Mouse (Mus musculus) embryonic facial prominence, embryonic 11.5 days (tissue): ENCODE data around the gene Man1a. TPM values are rescaled to one million over a fixed set of nuclear protein-coding genes. Genes with fewer than 3 reads are reported as not detected.

Experiments used
- ATAC-seq: fragments of 200-750 bp; cut with Nextera tagmentation; replicated peaks from 2 replicates; pipeline ENCODE4 v1.8.0; 2017; ENCODE audit warnings: low read depth; ENCODE audit not compliant: insufficient number of reproducible peaks, low FRiP score, low TSS enrichment
- DNase-seq: peaks from one replicate; pipeline ENCODE4 v3.0.0-alpha.2; 2015; ENCODE audit warnings: low spot score
- H3K27ac ChIP-seq: fragments of 300-500 bp; sonication (generic); replicated peaks from 2 replicates; pipeline ENCODE4 v1.5.1; 2014; ENCODE audit warnings: mild to moderate bottlenecking, low read depth, low read length, control low read depth
- H3K27me3 ChIP-seq: fragments of 300-500 bp; sonication (generic); 2 replicates; pipeline ENCODE4 v1.6.1; 2014; ENCODE audit warnings: mild to moderate bottlenecking, low read length, moderate library complexity, mixed read lengths; ENCODE audit not compliant: control insufficient read depth, insufficient read depth
- H3K36me3 ChIP-seq: fragments of 300-500 bp; sonication (generic); replicated peaks from 2 replicates; pipeline ENCODE4 v1.6.1; 2014; ENCODE audit warnings: low read depth, mild to moderate bottlenecking, low read length, moderate library complexity, mixed read lengths; ENCODE audit not compliant: control insufficient read depth, insufficient read depth
- H3K4me1 ChIP-seq: fragments of 300-500 bp; sonication (generic); 2 replicates; pipeline ENCODE4 v1.6.1; 2014; ENCODE audit warnings: low read length, mixed read lengths; ENCODE audit not compliant: control insufficient read depth, insufficient read depth
- H3K4me2 ChIP-seq: fragments of 300-500 bp; sonication (generic); 2 replicates; pipeline ENCODE4 v1.6.1; 2014; ENCODE audit warnings: low read depth, mild to moderate bottlenecking, control low read depth, low read length, moderate library complexity
- H3K4me3 ChIP-seq: fragments of 300-500 bp; sonication (generic); 2 replicates; pipeline ENCODE4 v1.5.1; 2014; ENCODE audit warnings: low read depth, low read length, control low read depth
- H3K9ac ChIP-seq: fragments of 300-500 bp; sonication (generic); replicated peaks from 2 replicates; pipeline ENCODE4 v1.6.1; 2014; ENCODE audit warnings: mild to moderate bottlenecking, control low read depth, low read length
- H3K9me3 ChIP-seq: fragments of 300-500 bp; sonication (generic); replicated peaks from 2 replicates; pipeline ENCODE4 v1.6.1; 2016; ENCODE audit warnings: mild to moderate bottlenecking, low read length, inconsistent platforms, mixed read lengths; ENCODE audit not compliant: control insufficient read depth
- WGBS: fragments of 180-500 bp; shearing (Covaris S2); extraction: QIAGEN DNeasy Blood & Tissue Kit; methylation state at CpG from one replicate; pipeline ENCODE4 v1.1.7; 2014; 5-methylcytosine and 5-hydroxymethylcytosine counted together
- polyA plus RNA-seq: library from polyadenylated mRNA; unstranded; fragments of >200 nt; fragmentation: Nextera tagmentation; extraction: Ambion mirVana; gene quantifications from 2 replicates; pipeline ENCODE4 v1.2.1, GENCODE M21; 2014

Gene Man1a
- polyA plus RNA-seq, 1 experiment from 2014 or later, result 3.1 TPM

GRCm38 (mm10) chr10:54039754-54040153 lies 36.7 kb downstream of the Man1a start:
- Histone ChIP-seq H3K27ac (no peak overlapping the region), H3K9me3 (no peaks in the 10 kb centered on the region), H3K9ac (no peak overlapping the region), H3K36me3 (no peaks in the 10 kb centered on the region), H3K27me3 (no peaks in the 10 kb centered on the region), H3K4me2 (no peak overlapping the region), H3K4me3 (no peak overlapping the region), H3K4me1 (no peaks in the 10 kb centered on the region)
- ATAC-seq (no peak), DNase-seq (no peak)
- WGBS, result 86% methylated on average over 4 of the region's 4 CpGs

GRCm38 (mm10) chr10:54038734-54039133 lies 37.7 kb downstream of the Man1a start:
- Histone ChIP-seq H3K9ac (no peak overlapping the region), H3K27ac (no peak overlapping the region), H3K9me3 (no peaks in the 10 kb centered on the region), H3K4me1 (no peaks in the 10 kb centered on the region), H3K4me2 (no peak overlapping the region), H3K27me3 (no peaks in the 10 kb centered on the region), H3K4me3 (no peak overlapping the region), H3K36me3 (no peaks in the 10 kb centered on the region)
- 86% methylated on average over 10 of the region's 10 CpGs for WGBS
- DNase-seq (no peak), ATAC-seq (no peak)

- 91% methylated on average over 5 of the region's 5 CpGs for WGBS
Observed at GRCm38 (mm10) chr10:54038180-54038579, 38.2 kb downstream of the Man1a start.

GRCm38 (mm10) chr10:54037348-54038010 lies 38.9 kb downstream of the Man1a start:
- H3K9me3 ChIP-seq, result no peaks in the 10 kb centered on the region
- H3K4me2 ChIP-seq, result no peak overlapping the region
- no peak for ATAC-seq
- no peak for DNase-seq
- H3K27ac ChIP-seq, result no peak overlapping the region
- H3K36me3 ChIP-seq, result no peaks in the 10 kb centered on the region
- no peaks in the 10 kb centered on the region for H3K27me3 ChIP-seq
- H3K9ac ChIP-seq, result no peak overlapping the region
- WGBS, result 91% methylated on average over 10 of the region's 10 CpGs
- H3K4me1 ChIP-seq, result no peaks in the 10 kb centered on the region
- no peak overlapping the region for H3K4me3 ChIP-seq

More at GRCm38 (mm10) chr10:54038180-54038579, 38.2 kb downstream of the Man1a start:
- H3K9ac ChIP-seq, result no peak overlapping the region
- no peaks in the 10 kb centered on the region for H3K9me3 ChIP-seq
- ATAC-seq (no peak), DNase-seq (no peak)
- no peak overlapping the region for H3K27ac ChIP-seq
- H3K4me2 ChIP-seq, result no peak overlapping the region
- H3K4me3 ChIP-seq, result no peak overlapping the region
- H3K36me3 ChIP-seq, result no peaks in the 10 kb centered on the region
- H3K4me1 ChIP-seq, result no peaks in the 10 kb centered on the region
- H3K27me3 ChIP-seq, result no peaks in the 10 kb centered on the region

- ATAC-seq, result no peak
- Histone ChIP-seq H3K4me1 (no peaks in the 10 kb centered on the region), H3K36me3 (no peaks in the 10 kb centered on the region), H3K27me3 (no peaks in the 10 kb centered on the region), H3K4me2 (no peak overlapping the region), H3K27ac (no peak overlapping the region), H3K9ac (no peak overlapping the region), H3K4me3 (no peak overlapping the region), H3K9me3 (no peaks in the 10 kb centered on the region)
- WGBS, result 96% methylated on average over 1 of the region's 1 CpGs
- no peak for DNase-seq
Observed at GRCm38 (mm10) chr10:54035586-54035985, 40.8 kb downstream of the Man1a start.

GRCm38 (mm10) chr10:54034779-54035178 lies 41.6 kb downstream of the Man1a start:
- no peaks in the 10 kb centered on the region for H3K4me1 ChIP-seq
- no peak overlapping the region for H3K27ac ChIP-seq
- H3K27me3 ChIP-seq, result no peaks in the 10 kb centered on the region
- no peak overlapping the region for H3K4me3 ChIP-seq
- no peak for DNase-seq
- WGBS, result 75% methylated on average over 2 of the region's 2 CpGs
- no peaks in the 10 kb centered on the region for H3K9me3 ChIP-seq
- no peaks in the 10 kb centered on the region for H3K36me3 ChIP-seq
- no peak for ATAC-seq
- no peak overlapping the region for H3K9ac ChIP-seq
- no peak overlapping the region for H3K4me2 ChIP-seq

GRCm38 (mm10) chr10:54032316-54033092 lies 43.9 kb downstream of the Man1a start:
- Histone ChIP-seq H3K9me3 (no peaks in the 10 kb centered on the region), H3K36me3 (no peaks in the 10 kb centered on the region), H3K4me1 (no peaks in the 10 kb centered on the region), H3K4me3 (no peak overlapping the region), H3K27me3 (no peaks in the 10 kb centered on the region), H3K9ac (no peak overlapping the region), H3K4me2 (no peak overlapping the region), H3K27ac (no peak overlapping the region)
- DNase-seq (no peak), ATAC-seq (no peak)
- WGBS, result 90% methylated on average over 9 of the region's 9 CpGs

- H3K9me3 ChIP-seq, result no peaks in the 10 kb centered on the region
- H3K9ac ChIP-seq, result no peak overlapping the region
- H3K27ac ChIP-seq, result no peak overlapping the region
- 89% methylated on average over 4 of the region's 4 CpGs for WGBS
- no peaks in the 10 kb centered on the region for H3K36me3 ChIP-seq
- H3K27me3 ChIP-seq, result no peaks in the 10 kb centered on the region
- no peak overlapping the region for H3K4me2 ChIP-seq
- ATAC-seq (no peak), DNase-seq (no peak)
- no peak overlapping the region for H3K4me3 ChIP-seq
- no peaks in the 10 kb centered on the region for H3K4me1 ChIP-seq
Observed at GRCm38 (mm10) chr10:54028866-54029265, 47.5 kb downstream of the Man1a start.
